Mouse (Mus musculus): ENCODE measurements at regions not wholly inside any gene's neighbourhood (a gene's known extent, or its start where the extent isn't known, plus 50 kb on each side); places are given as distances from the start of the nearest gene placed in this dataset.

DNA sequence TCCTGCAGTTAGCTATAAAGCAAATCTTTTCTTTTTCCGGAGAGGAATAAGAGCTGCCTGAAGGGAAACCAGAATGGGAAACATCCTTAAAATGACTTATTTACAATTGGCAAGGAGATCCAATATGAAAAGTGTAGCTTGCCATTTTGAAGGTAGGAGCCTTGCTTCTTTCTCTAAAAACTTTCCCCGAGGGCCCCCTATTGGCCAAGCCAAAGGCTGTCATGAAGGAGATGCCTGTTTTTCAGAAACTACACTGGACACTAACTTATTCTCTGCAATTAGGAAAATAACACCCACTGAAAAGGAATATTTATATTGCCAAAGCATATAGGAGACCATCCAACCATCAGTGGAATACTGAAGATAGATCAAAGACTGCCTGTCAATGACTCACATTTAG is 312.8 kb upstream of the Thrb start:
- DNase-seq (ENCODE audit: low spot score in 2 of 2), result no peak

DNA sequence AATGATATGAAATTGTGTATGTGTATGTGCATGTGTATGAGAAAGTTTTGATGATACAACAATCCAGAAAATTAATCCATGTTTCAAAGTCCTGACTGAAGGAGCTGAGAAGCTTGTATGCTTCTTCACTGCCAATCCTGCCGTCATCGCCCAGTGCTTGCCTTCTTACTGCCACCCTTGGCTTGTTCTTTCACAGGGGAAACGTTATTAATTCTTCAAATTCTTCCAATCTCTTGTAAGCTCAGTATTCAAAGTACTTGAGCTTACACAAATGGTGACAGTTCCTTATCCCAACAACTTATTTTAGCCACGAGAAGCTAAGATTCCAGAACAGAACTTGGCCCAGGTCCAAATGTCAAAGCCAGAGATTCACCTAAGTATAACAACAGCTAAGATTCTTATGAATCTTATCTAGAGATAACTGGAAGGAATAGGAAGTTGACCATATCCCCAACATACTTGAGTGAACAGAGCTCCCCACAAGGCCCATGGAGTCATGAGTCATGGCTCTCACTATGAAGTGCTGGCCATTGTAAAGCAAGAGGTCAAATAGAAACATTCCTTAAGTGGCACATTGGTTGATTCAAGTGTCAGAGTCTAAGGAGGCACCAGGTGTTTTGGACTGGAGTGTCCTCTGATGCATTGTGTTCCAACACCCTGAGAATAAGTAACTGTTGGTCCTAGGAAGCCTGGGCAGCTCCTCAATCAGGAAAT is 307.6 kb upstream of the Thrb start:
- DNase-seq (ENCODE audit: low spot score in 2 of 2), result no peak

DNA sequence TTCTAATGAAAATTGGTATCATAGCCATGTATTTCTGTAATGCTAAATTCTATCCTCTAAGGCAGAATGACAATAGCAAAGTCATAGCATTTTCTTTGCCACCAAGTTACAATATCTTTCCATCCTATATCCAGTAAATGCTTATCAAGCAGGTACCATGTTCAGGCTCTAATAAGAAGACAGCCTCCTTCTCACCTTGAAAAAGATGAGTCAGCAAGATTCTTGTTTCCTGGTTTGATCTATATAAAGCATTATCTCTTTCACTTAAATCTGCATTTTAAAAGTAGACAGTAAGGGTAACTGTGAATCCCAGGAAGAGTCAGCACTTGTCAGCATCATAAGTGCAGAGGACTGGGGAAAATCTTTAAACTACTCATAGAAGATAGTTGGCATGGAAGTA is 298.2 kb upstream of the Thrb start:
- DNase-seq (ENCODE audit: low spot score in 2 of 2), result no peak

DNA sequence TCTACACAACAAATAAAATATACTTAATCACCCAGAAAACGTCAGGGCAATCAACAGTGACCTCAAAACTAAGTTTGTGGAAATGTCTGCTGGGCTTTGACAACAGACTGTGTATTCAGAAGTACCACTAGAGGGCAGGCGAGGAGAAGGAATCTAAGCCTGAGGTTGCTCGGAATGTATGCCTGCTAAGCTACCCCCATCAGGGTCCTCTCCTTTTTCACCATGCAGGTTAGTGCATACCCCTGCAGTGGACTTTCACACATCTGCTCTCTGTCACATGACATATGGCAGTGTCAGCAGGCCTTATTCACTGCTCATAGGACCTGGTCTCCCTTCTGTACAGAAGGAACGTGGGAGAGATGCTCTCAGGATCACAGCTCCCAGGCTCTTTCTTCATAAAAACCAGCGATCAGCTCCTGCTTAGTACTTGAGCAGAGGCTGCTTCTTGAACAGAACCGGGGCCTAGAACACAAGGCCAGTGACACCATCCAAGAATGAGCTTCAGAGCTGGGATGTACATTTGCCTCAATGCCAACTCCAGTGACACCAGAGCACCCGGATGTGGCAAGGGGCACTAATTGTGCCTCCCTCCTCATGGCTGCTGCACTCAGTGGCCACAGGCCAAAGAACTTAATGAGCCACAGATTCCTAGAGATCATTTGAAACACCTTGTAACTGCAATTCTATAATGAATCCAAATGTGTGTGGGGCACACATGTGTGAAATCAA is 257.1 kb upstream of the Thrb start:
- DNase-seq (ENCODE audit: low spot score in 2 of 2), result peak in 1 of 2 experiments; percentile 52

DNA sequence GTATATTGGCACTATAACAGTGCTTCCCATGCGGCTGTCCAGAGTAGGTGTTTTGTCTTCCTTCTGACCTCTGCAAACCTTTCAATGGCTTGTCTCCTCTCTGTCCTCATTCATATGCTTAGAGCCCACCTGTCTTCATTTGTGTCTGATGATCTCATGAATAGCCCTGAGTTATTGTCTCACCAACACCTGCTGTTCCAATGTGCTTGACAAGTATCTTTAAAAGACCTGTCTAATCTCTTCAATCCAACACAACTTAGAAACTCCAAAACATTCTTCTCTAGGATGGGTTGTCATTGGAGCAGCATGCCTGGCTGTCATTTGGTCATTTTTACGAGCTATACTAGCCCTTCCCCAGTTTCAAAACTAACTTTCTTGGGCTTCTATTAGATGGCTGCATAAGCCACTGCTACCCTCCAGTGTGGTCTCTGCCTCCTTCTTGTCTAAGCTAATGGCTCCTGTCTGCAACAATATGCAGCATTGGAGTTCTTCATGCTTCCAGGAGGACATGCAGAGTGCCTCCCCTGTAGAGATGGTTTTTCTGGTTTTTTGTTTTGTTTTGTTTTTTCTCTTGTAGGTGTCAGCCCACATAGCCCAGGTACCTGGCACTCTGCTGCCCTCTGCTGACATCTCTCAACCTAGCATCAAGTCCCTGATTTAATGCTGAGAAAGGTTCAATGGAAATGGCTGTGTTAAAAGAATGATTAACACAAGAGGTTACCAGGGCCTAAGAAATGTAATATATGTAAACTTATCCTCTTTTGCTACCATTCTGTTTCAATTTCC is 254.3 kb upstream of the Thrb start:
- peak; percentile 37 to 67 for DNase-seq (ENCODE audit: low spot score in 2 of 2)

DNA sequence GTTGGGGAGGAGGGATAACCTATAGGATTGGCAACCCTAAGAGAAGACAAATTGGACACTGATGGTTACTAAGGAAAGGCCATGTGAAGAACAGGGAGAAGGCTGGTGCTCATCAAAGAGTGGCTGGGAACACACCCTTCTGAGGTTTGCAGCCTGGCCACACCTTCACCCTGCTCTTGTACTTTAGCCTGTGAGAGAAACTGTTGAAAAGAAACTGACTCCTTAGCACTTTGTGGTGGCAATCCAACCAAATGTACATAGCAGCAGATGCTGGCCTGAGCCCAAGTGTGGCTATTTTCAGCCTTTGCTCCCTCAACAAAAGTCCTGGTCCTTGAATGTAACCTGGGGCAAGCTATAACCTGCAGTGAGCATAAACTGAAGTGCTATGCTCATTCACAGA is 253.2 kb upstream of the Thrb start:
- DNase-seq (ENCODE audit: low spot score in 2 of 2), result no peak

DNA sequence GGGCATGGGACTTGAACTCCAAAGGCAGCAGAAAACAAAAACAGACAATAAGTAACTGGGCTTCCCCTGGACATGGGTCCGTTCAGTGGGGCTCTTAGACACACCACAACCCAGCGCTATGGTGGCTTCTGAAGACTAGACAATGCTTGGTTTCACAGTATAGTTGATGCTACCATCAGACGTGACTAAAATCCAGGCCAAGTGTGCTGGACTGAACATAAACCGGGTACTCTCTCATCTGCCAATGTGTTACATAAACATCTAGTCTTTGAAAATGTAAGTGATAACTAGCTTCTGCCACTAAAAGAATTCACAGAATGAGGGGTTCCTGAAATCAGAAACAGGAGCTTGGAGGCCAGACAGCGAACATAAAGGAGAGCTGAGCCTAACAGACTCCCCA is 251.7 kb upstream of the Thrb start:
- DNase-seq (ENCODE audit: low spot score in 2 of 2), result no peak

DNA sequence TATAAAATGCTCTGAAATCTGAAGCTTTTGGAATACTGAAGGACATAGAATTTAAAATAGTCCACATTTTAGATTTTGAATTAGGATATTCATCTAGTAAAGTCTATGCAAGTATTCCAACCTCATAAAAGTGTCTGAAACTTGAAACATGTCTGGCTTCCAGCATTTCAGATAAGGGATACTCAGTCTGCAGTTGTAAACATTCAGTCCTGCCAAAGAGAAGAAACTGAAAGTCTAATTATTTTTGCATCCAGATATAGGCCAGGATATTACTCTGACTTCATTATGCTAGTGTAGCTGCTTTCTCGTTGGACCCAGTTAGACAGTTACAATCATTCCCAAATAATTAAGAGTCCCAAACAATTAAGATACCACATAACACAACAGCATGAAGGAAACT is 251.2 kb upstream of the Thrb start:
- no peak for DNase-seq (ENCODE audit: low spot score in 2 of 2)

DNA sequence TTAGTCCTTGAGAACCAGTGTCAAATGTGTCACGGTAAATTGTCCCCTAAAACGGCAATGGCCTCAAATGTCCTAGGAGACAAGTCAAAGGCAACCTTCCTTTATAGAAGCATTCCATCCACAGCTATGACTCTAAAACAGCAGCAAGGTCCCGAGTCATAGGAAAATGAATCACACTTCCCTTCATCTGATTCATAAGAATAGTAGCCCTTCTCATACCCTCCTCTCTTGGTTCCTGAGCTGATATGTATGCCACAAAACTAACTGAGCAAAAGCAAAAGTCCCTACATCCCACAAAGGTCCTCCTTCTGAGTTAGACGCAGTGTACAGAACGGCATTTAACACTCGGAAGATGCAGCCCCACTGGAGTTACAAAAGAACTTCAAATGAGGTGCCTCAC is 250.6 kb upstream of the Thrb start:
- DNase-seq (ENCODE audit: low spot score in 2 of 2), result no peak

DNA sequence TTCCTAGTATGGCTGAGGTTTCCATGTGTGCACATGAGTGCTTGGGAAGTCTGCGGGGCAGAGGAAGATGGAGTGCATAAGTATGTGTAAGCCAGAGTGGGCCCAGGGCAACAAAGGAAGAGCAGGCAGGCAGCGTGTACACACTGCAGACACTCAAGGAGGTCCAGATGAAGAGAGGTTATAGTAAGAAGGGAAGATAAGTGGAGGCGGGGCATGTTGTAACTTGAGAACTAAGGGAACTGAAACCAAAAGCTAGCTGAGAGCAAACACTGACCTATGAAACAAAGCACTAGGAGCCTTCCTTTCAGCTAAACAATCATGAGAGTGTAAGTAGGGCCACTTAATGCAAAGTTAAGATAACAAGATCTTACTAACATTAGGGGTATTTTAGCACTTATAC is 249.3 kb upstream of the Thrb start:
- DNase-seq (ENCODE audit: low spot score in 2 of 2), result no peak

DNA sequence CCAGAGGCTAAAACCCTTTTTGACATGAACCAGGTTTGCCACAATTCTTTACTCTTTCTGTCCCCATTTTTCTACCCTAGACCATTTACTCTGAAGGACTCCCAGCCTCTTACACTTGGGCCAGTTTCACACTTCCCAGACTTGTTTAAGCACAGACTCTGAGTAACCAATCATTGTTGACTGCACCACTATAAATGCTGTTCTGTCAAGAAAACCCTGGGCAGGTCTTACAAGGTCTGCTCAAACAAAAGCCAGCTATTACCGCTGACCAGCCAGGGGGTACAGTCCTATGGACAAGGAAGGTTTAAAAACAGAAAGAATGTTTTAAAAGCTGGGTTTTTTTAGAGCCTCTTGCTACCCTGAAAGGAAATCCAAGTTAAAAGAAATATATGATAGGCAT is 248.8 kb upstream of the Thrb start:
- no peak for DNase-seq (ENCODE audit: low spot score in 2 of 2)

DNA sequence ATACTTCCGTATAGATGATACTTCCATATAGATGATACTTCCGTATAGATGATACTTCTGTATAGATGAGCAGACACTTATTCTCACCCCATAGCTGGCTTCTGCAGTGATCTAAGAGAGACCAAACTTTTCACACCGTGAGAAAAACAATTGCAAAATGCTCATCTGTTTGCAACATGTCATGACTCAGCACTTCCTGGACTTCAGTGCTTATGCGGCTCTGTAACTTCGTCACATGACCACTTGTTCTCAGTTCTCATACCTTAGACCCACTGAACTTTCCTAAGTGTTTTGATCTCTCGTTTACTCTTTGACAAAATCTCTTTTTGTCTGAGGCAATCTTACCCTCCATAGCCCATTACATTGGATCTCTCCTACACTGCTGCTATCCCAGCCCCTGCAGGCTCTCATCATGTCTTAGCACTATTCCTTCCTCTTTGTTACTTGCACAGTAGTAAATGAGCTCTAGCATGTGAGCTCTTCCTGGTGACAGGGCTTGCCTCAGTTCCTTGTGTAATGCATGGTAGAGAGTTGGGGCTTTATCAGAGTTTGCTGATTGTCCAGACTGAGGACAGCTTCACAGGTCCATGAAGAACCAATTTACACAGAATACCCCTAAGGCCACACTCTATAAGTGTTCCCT is 245.7 kb upstream of the Thrb start:
- DNase-seq (ENCODE audit: low spot score in 2 of 2), result no peak

DNA sequence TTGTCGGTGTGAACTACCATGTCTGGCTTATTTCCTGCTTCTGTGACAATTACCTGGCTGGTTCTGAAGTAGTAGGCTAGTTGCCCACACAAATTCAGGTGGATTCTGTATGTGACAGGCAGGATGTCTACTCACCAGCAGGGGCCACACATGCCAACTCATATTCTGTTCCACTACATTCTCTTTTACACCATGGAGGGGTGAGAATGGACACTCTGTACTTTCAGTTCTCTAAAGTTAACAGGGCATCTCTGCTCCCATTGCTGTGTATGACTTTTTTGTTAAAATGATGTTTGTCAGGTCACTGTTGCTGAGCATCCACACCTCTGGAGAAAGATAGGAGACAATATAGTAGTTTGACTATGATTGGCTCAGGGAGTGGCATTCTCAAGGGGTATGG is 232.3 kb upstream of the Thrb start:
- DNase-seq (ENCODE audit: low spot score in 2 of 2), result no peak

DNA sequence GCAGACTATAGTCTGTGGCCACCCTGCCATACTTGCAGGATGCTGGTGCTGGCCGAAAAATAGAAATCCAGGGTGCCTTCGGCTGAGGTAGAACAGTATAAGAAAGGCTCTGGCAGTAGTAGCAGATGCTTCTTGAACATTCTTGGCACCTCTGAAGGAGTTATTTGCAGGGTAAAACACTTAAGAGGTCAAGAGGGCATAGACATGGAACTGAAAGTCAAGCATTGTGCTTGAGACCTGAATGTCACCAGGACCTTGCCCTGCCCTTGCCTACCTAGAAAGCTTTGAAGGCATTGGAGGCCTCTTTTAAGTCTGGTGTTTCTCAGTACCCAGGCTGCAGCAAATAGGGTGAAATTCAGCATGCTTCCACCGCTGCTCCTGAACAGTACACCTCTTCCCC is 230.9 kb upstream of the Thrb start:
- no peak for DNase-seq (ENCODE audit: low spot score in 2 of 2)

DNA sequence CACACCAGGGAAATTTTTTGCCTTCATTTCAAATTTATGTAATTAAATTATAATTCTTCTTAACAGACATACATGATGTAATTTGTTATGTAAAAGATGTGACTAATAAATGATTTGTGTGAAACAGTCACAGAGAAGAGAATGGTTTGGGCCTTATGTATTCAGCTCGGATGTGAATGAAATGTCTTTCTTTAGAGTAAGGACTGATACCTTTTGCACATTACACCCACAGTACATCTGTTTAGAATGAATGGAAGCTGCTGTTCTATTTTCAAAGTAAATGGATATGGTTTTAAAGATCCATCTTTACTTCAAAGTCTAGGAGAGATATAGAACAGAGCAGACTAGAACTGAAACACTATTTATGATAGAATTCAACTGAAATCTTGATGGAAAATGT is 226.7 kb upstream of the Thrb start:
- no peak for DNase-seq (ENCODE audit: low spot score in 2 of 2)

DNA sequence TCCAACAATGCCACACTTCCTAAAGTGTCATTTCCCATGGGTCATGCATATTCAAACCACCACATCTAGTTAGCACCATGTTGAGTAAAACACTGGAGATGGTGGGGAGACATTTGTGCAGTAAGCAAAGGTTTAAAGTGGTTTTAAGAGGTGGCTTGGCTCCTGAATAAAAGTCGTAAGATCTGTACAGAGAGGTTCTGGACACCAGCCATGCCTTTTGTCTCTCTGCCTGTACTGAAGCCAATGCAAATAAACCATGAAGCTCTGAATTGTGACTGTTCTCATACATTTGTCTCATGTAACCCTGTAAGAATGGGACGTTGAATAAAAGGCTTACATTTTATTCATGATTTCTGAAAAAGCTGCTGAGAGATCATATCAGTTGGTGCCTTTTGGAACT is 202.1 kb upstream of the Thrb start:
- DNase-seq (ENCODE audit: low spot score in 2 of 2), result no peak

DNA sequence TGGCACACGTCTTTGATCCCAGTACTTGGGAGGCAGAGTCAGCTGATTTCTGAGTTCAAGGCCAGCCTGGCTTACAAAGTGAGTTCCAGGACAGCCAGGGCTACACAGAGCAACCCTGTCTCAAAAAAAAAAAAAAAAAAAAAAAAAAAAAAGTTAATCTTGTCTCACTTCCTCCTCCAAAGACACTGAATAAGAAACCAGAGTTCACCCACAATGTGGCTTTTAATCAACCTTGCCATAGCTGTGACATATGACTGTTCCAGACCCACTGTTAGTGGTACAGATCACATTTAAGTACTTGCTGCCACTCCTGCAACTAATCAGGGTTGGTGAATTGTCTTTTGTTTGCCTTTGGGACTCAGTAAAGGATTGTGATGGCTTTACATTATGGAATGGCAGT is 181.1 kb upstream of the Thrb start:
- DNase-seq (ENCODE audit: low spot score in 2 of 2), result no peak

DNA sequence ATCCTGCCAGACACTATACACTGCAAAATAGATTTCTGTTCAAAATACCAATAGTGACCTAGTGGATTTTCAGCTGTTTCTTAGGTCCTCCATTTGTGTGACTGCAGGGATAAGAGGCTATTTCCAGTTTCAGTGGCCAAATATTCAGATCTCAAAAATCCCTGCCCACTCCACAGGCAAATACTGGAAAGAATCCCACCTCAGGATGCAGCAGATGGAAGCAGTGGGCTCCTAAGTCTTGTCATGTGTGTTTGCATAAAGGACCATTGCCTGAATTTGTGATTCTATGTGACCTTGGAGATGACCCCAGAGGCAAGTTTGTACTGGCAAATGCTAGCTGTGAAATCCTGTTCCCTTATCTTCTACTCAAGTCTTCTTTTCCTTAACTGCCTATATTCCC is 175.2 kb upstream of the Thrb start:
- DNase-seq (ENCODE audit: low spot score in 2 of 2), result no peak

DNA sequence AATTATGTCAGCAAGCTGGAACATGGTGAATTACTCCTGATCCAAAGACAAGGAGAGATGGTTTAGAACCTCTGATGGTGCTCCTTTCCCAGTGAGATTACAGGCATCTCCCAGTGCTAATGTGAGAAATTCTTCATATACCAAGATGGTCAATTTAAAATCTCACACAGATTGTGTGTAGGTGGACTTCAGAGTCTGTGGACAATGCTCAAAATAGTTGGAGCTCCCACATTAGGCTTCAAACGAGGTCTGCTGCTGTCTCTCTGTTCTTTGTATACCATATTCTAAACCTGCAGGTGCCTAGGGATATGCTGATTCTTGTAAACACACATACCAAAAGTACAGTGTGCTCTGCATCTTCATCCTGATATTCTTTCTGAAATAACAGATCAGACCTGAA is 146.3 kb upstream of the Thrb start:
- no peak for DNase-seq (ENCODE audit: low spot score in 2 of 2)

DNA sequence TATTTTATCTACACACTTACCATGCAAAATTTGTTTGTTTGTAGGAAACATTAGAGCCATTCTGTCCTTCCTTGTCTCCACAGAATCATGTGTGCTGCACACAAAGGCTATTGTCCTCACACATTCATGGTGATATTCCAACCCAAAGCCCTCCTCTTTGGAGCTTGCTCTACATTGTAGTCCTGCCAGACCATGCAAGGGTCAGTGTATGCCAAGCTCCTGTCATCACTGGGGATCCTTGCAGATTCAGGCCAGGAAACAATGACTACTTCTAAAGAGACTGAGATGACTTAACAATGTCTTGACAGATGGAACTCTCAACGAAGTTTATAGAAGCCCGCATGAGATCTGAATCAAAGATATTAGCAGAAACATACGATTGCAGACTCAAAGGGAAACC is 137.4 kb upstream of the Thrb start:
- DNase-seq (ENCODE audit: low spot score in 2 of 2), result no peak

DNA sequence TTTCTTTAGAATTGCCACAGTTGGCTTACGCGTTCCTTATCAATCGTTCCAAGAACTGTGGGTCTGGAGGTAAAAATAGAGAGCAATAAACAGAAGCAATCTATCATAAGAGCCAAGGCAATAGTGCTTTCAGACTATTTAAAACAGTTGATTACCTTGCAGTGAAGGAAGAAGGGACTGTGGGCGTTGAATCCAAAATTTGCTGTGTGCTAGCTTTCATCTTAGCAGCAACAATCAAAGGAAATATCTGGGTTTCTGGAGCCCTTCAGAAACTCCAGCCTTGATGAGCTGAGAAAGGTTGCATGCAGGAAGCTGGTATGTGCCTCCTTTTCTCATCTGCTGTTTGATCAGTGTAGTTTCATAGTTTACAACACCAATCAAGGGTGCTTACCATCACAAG is 136.1 kb upstream of the Thrb start:
- no peak for DNase-seq (ENCODE audit: low spot score in 2 of 2)

DNA sequence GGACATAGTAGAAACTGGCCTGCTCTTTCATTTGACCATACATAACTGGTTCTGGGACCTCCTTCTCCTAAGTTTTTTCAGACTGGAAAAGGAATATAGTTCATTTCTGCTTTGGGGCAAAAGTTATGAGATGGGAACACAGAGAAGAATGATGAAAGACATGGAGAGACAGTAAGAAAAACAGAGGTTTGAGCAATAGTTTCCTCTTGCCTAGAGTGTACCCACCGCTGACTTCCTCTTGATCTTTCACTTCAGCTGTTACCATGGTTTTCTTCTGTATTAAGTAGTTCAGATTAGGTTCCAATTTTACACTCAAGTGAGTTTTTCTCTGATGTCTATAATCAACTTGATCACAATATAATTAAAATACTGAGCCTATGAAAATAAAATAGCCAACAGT is 120.7 kb upstream of the Thrb start:
- DNase-seq (ENCODE audit: low spot score in 2 of 2), result no peak

DNA sequence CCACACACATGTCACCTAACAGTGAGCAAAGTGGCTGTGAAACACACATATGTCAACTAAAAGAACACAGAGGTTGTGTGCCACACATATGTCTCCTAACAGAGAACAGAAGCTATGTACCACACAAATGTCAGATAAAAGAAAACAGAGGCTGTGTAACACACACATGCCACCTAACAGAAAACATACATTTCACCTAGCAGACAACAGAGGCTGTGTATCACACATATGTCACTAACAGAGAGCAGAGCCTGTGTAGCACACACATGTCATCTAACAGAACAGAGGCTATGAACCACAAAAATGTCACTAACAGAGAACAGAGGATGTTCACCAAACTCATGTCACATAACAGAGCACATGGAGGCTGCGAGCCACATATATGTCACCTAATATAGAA is 103.6 kb upstream of the Thrb start:
- no peak for DNase-seq (ENCODE audit: low spot score in 2 of 2)
